Comparison of ENCODE assay signal across 8 mouse cellular contexts in the genomic region with DNA sequence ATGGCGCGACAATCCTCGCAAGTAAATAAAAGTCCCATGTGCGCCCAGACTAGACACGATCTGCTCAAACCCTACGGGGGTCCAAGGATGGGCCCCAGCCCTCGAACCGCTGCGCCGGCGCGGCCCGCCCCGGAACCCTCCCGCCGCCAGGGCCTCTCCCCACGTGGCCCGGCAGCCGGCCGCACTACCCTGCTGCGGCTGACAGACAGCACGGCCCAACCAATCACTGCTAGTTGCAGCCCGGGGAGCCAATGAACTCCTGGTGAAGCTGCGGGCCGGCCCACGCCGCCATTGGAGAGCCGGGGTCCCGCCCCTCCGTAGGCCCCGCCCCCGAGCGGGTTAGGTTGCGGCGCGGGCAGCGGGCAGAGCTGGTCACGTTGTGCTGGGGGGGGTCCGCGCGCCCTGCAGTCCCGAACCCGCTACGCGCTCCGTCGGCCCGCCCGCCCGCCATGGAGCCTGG. TPM values are rescaled to one million over a fixed set of nuclear protein-coding genes. Genes with fewer than 3 reads are reported as not detected.
DNase-seq lines count a peak whose midpoint lies in the region; ATAC-seq and TF ChIP-seq lines count a peak whose summit lies in the region.

Gene Srm (plus strand): TSS at position 333 of the 460 bp plus-strand sequence.

- WGBS in lung, postnatal 0 days: 0% methylated on average over 24 of the region's 50 CpGs

- H3K9ac ChIP-seq in lung, postnatal 0 days (replicated peaks; ENCODE audit: low read depth): peak within 1 kb of the TSS; percentile 56

- DNase-seq in MEL-GATA-1-ER (ENCODE audit: extremely low read depth, low read depth): peak; percentile 91
- peak; percentile 97 for DNase-seq in cerebellum, adult 8-10 months
- DNase-seq in forelimb bud, embryonic 11.5 days (ENCODE audit: low read depth, low spot score): peak; percentile 93
- peak; percentile 99 for DNase-seq in layer of hippocampus, adult 9-11 months
- peak; percentile 99 for DNase-seq in lung, postnatal 0 days (ENCODE audit: low spot score)
- DNase-seq in ovary, postnatal 14 days (ENCODE audit: low spot score): peak; percentile 93
- DNase-seq in thymus, postnatal 14 days: peak; percentile 98

- no peak for TF ChIP-seq CTCF in lung, postnatal 0 days (IDR thresholded peaks at IDR 0.05)

- no peaks in the 10 kb centered on the region for H3K9me3 ChIP-seq in lung, postnatal 0 days (ENCODE audit: low read length)

- H3K27me3 ChIP-seq in lung, postnatal 0 days (replicated peaks; ENCODE audit: insufficient read depth, low read length): no peaks in the 10 kb centered on the region

- TF ChIP-seq EP300 in lung, postnatal 0 days (IDR thresholded peaks at IDR 0.05): no peak

- H3K4me3 ChIP-seq in lung, postnatal 0 days (ENCODE audit: low read depth, low read length): peak within 1 kb of the TSS; percentile 80

- 0 out of 2 replicates have a peak, but pooled peaks cover 5% of the 10 kb centered on the region for H3K36me3 ChIP-seq in lung, postnatal 0 days (ENCODE audit: insufficient read depth, low read length)

- H3K27ac ChIP-seq in lung, postnatal 0 days (ENCODE audit: low read length): no peak within 1 kb of the TSS; the same call in 1 of the 2 replicates

- peaks cover 6% of the 10 kb centered on the region; the same call in 1 of the 2 replicates for H3K4me1 ChIP-seq in lung, postnatal 0 days (ENCODE audit: insufficient read depth, low read depth, low read length)

- ATAC-seq in hematopoietic stem cell, adult 5-6 weeks (replicated peaks in 1 of 2; ENCODE audit: insufficient read depth in 1 of 2, low FRiP score in 2 of 2, low TSS enrichment in 1 of 2, low read depth in 1 of 2, poor library complexity in 2 of 2, severe bottlenecking in 2 of 2): peak; percentile 96 to 99
- ATAC-seq in lung, postnatal 0 days: peak; percentile 100

- H3K4me2 ChIP-seq in lung, postnatal 0 days (replicated peaks; ENCODE audit: low read depth, low read length): peak within 1 kb of the TSS; percentile 97

RNA-seq across cellular contexts. Expression of gene Srm, which starts in this region (rescaled TPM):
- 17.2 and 20.2 TPM in 2 replicates for total RNA-seq in hematopoietic stem cell, adult 5-6 weeks (2017)
- polyA plus RNA-seq in lung, postnatal 0 days (2015; fragmentation: Nextera tagmentation; extraction: Ambion mirVana): 45.8 and 46.6 TPM in 2 replicates
